Comparison of ENCODE assay signal across 8 mouse cellular contexts in genomic region chr3:95015891-95016531, GRCm38 (mm10). TPM values are rescaled to one million over a fixed set of nuclear protein-coding genes. Genes with fewer than 3 reads are reported as not detected.
DNase-seq lines count a peak whose midpoint lies in the region; ATAC-seq lines count a peak whose summit lies in the region.

No protein-coding gene starts in this region.

- peak; percentile 96 to 99 for DNase-seq in adrenal gland, adult (ENCODE audit: inconsistent age in 2 of 2, low spot score in 1 of 2)
- peak; percentile 91 for DNase-seq in embryo, embryonic 10.5 days (ENCODE audit: low spot score)
- DNase-seq in gastrocnemius, postnatal 14 days = peak; percentile 88
- DNase-seq in left cerebral cortex, postnatal 10 days (ENCODE audit: extremely low spot score in 1 of 2, low spot score in 2 of 2) = peak; percentile 89 to 93
- peak; percentile 92 for DNase-seq in right cerebral cortex, postnatal 25 days
- DNase-seq in urinary bladder, postnatal 4 days (ENCODE audit: low spot score in 2 of 2) = peak; percentile 89 to 92

- intact Hi-C loops in gastrocnemius, postnatal 14 days (cut with DNase I; ENCODE audit: low total_unique reads) = no loop called here
- intact Hi-C loops in left cerebral cortex, postnatal 10 days (cut with DNase I) = no loop called here

- peak; percentile 60 for ATAC-seq in inflammation-experienced regulatory T-cells, adult 6 months
- peak; percentile 73 for ATAC-seq in megakaryocyte-erythroid progenitor cell, adult 5-6 weeks (replicated peaks; ENCODE audit: low FRiP score, low TSS enrichment, poor library complexity, severe bottlenecking)

RNA-seq across cellular contexts. Expression of gene Zfp687, which starts 0.8 kb away (rescaled TPM):
- 10 to 100 TPM; 12.4 to 13.8 TPM for total RNA-seq in gastrocnemius, postnatal 14 days (2021)
- polyA plus RNA-seq in inflammation-experienced regulatory T-cells, adult 6 months (2017; shearing (Covaris generic)) = 10 to 100 TPM; 12.2 to 16.5 (median 12.4) TPM
- 10 to 100 TPM; 20.8 to 21.8 TPM for total RNA-seq in left cerebral cortex, postnatal 10 days (2021)
- 16.8 and 25.9 TPM in 2 replicates for total RNA-seq in megakaryocyte-erythroid progenitor cell, adult 5-6 weeks (2014; fragmentation: Nextera tagmentation)
- 13.0 and 42.4 TPM in 2 replicates for total RNA-seq in megakaryocyte-erythroid progenitor cell, adult 5-6 weeks (2017)

RNA-seq across cellular contexts. Expression of gene Psmd4, which starts 26.4 kb away (rescaled TPM):
- 100 to 1,000 TPM; 155 to 162 TPM for total RNA-seq in gastrocnemius, postnatal 14 days (2021)
- 100 to 1,000 TPM; 175 to 191 (median 181) TPM for polyA plus RNA-seq in inflammation-experienced regulatory T-cells, adult 6 months (2017; shearing (Covaris generic))
- 100 to 1,000 TPM; 155 to 167 TPM for total RNA-seq in left cerebral cortex, postnatal 10 days (2021)
- 190 and 212 TPM in 2 replicates for total RNA-seq in megakaryocyte-erythroid progenitor cell, adult 5-6 weeks (2014; fragmentation: Nextera tagmentation)
- 336 and 456 TPM in 2 replicates for total RNA-seq in megakaryocyte-erythroid progenitor cell, adult 5-6 weeks (2017)

RNA-seq across cellular contexts. Expression of gene Pi4kb, which starts 41.5 kb away (rescaled TPM):
- total RNA-seq in gastrocnemius, postnatal 14 days (2021) = 10 to 100 TPM; 23.5 to 24.1 TPM
- polyA plus RNA-seq in inflammation-experienced regulatory T-cells, adult 6 months (2017; shearing (Covaris generic)) = 10 to 100 TPM in 2 of 3 experiments, 1 to 10 TPM in 1; 9.1 to 12.7 (median 10.6) TPM
- total RNA-seq in left cerebral cortex, postnatal 10 days (2021) = 10 to 100 TPM; 47.9 to 49.7 TPM
- 24.9 and 35.5 TPM in 2 replicates for total RNA-seq in megakaryocyte-erythroid progenitor cell, adult 5-6 weeks (2014; fragmentation: Nextera tagmentation)
- total RNA-seq in megakaryocyte-erythroid progenitor cell, adult 5-6 weeks (2017) = 22.7 and 27.9 TPM in 2 replicates

Comparison
In these comparisons a context has a peak if more than half of its experiments do, and no peak if none do; other contexts are left out.
1. Peak in every context shown above with its lines: DNase-seq and ATAC-seq.